Mouse (Mus musculus) heart, postnatal 0 days (tissue): ENCODE measurements around the gene Clasp2. TPM values are rescaled to one million over a fixed set of nuclear protein-coding genes. Genes with fewer than 3 reads are reported as not detected.

ENCODE experiments used
- ATAC-seq: fragments of 200-750 bp; cut with Nextera tagmentation; 2 replicates; pipeline ENCODE4 v1.8.0; 2017; ENCODE audit warnings: low read depth, moderate number of reproducible peaks, moderate library complexity; ENCODE audit not compliant: insufficient read depth
- DNase-seq: peaks from one replicate; pipeline ENCODE4 v3.0.0-alpha.2; 2016; ENCODE audit warnings: low spot score
- H3K27ac ChIP-seq: fragments of 300-500 bp; sonication (generic); 2 replicates; pipeline ENCODE4 v1.5.1; 2014; ENCODE audit warnings: low read depth, mild to moderate bottlenecking
- H3K27me3 ChIP-seq: fragments of 300-500 bp; sonication (generic); 2 replicates; pipeline ENCODE4 v1.6.1; 2014; ENCODE audit warnings: low read length, mixed read lengths; ENCODE audit not compliant: control insufficient read depth, insufficient read depth
- H3K36me3 ChIP-seq: fragments of 300-500 bp; sonication (generic); replicated peaks from 2 replicates; pipeline ENCODE4 v1.6.1; 2014; ENCODE audit warnings: low read length, mixed read lengths; ENCODE audit not compliant: control insufficient read depth, insufficient read depth
- H3K4me1 ChIP-seq: fragments of 300-500 bp; sonication (generic); 2 replicates; pipeline ENCODE4 v1.6.1; 2014; ENCODE audit warnings: antibody characterized with exemption; ENCODE audit not compliant: control insufficient read depth, insufficient read depth
- H3K4me2 ChIP-seq: fragments of 300-500 bp; sonication (generic); 2 replicates; pipeline ENCODE4 v1.6.1; 2014; ENCODE audit warnings: low read depth, mild to moderate bottlenecking, low read length, moderate library complexity
- H3K4me3 ChIP-seq: fragments of 300-500 bp; sonication (generic); 2 replicates; pipeline ENCODE4 v1.5.1; 2014; ENCODE audit warnings: low read depth, low read length
- H3K9ac ChIP-seq: fragments of 300-500 bp; sonication (generic); replicated peaks from 2 replicates; pipeline ENCODE4 v1.6.1; 2014; ENCODE audit warnings: low read depth, low read length, mixed read lengths
- H3K9me3 ChIP-seq: fragments of 300-500 bp; sonication (generic); replicated peaks from 2 replicates; pipeline ENCODE4 v1.6.1; 2016; ENCODE audit warnings: low read length; ENCODE audit not compliant: control insufficient read depth
- CTCF ChIP-seq: IDR thresholded peaks from 2 replicates; pipeline ENCODE4 v1.5.1; 2016; ENCODE audit warnings: antibody characterized with exemption, control low read depth, low read depth
- EP300 ChIP-seq: IDR thresholded peaks from 2 replicates; pipeline ENCODE4 v1.6.1; 2016; ENCODE audit warnings: antibody characterized with exemption, low read depth
- WGBS: fragments of 180-500 bp; shearing (Covaris S2); extraction: QIAGEN DNeasy Blood & Tissue Kit; methylation state at CpG from one replicate; pipeline ENCODE4 v1.1.7; 2014; 5-methylcytosine and 5-hydroxymethylcytosine counted together
- polyA plus RNA-seq: library from polyadenylated mRNA; unstranded; fragments of >200 nt; fragmentation: Nextera tagmentation; extraction: Ambion mirVana; gene quantifications from 2 replicates; pipeline ENCODE4 v1.2.1, GENCODE M21; 2015
- total RNA-seq: library from RNA; depleted of rRNA; stranded (reverse); fragments of >200 nt; gene quantifications from 2 replicates; pipeline ENCODE4 v1.2.3, GENCODE M21; 2014; ENCODE audit warnings: low replicate concordance

The Clasp2 gene
- total and polyA plus RNA-seq, 2 experiments from 2014 or later, result 15.8 to 39.7 TPM

DNA sequence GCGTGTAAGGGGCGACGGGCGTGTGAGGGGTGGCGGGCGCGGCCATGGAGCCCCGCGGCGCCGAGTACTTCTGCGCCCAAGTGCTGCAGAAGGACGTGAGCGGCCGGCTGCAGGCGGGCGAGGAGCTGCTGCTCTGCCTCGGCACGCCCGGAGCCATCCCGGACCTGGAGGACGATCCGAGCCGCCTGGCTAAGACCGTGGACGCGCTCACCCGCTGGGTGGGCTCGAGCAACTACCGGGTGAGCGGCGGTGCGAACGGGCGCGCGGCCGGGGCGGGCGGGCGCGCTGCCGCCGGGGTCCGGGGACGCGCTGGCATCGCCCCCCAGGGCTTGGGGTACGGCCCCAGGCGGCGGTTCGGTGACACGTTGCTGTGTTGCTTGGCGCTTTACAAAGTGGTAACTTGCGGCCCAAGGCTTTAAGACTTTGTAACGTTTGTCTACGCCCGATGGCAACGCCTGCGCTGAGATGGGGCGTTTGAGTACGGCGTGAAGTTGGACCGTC, 414 bp downstream of the Clasp2 start:
- Histone ChIP-seq H3K36me3 (no peaks in the 10 kb centered on the region), H3K9me3 (no peaks in the 10 kb centered on the region), H3K27me3 (no peaks in the 10 kb centered on the region), H3K9ac (peak overlapping the region; percentile 85), H3K4me3 (peak overlapping the region; percentile 92), H3K4me2 (peak overlapping the region; percentile 100), H3K27ac (peak overlapping the region; percentile 88), H3K4me1 (peaks cover 7% of the 10 kb centered on the region)
- DNase-seq, result peak; percentile 27
- WGBS, result under 1% methylated on average over 64 of the region's 64 CpGs
- ATAC-seq, result peak; percentile 59
- TF ChIP-seq CTCF (no peak), EP300 (no peak)

- WGBS, result 2% methylated on average over 17 of the region's 17 CpGs
- H3K36me3 ChIP-seq, result no peaks in the 10 kb centered on the region
- H3K4me2 ChIP-seq, result peak overlapping the region; percentile 100
- H3K9ac ChIP-seq, result peak overlapping the region; percentile 85
- H3K4me3 ChIP-seq, result peak overlapping the region; percentile 92
- ATAC-seq (no peak), DNase-seq (peak; percentile 66)
- H3K4me1 ChIP-seq, result peaks cover 7% of the 10 kb centered on the region
- no peaks in the 10 kb centered on the region for H3K27me3 ChIP-seq
- peak overlapping the region; percentile 88; the same call in 1 of the 2 replicates for H3K27ac ChIP-seq
- TF ChIP-seq EP300 (no peak), CTCF (peak; percentile 49)
- H3K9me3 ChIP-seq, result no peaks in the 10 kb centered on the region
These were observed 1.1 kb downstream of the Clasp2 start for GRCm38 (mm10) chr9:113742361-113742794.

DNA sequence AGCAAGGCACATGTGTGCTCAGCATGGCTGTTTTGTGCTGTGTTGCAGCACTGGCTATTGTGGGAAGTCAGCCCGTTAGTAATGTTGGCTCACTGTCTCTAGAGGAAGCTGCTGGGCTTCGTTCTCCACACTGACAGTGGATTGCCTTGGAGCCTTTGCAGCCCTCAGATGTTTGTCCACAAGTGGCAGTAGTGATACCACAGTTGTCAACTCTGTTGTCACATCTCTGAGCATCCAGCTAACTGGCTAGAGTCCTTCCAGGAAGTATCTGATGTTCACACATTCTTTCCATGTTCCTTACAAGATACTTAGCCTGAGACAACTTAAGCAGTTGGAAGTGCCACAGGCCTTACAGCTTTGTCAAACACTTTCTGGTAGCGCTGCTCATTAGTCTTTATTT, 2.0 kb downstream of the Clasp2 start:
- Histone ChIP-seq H3K9me3 (no peaks in the 10 kb centered on the region), H3K27me3 (no peaks in the 10 kb centered on the region), H3K36me3 (no peaks in the 10 kb centered on the region), H3K4me1 (peaks cover 7% of the 10 kb centered on the region), H3K9ac (no peak overlapping the region), H3K4me2 (peak overlapping the region; percentile 25; the same call in 1 of the 2 replicates), H3K27ac (no peak overlapping the region), H3K4me3 (no peak overlapping the region)
- no peak for TF ChIP-seq EP300
- 0 out of 2 replicates have a peak, but pooled peaks have one; percentile 4 for TF ChIP-seq CTCF
- WGBS, result 36% methylated on average over 3 of the region's 3 CpGs
- DNase-seq, result no peak
- ATAC-seq, result no peak

DNA sequence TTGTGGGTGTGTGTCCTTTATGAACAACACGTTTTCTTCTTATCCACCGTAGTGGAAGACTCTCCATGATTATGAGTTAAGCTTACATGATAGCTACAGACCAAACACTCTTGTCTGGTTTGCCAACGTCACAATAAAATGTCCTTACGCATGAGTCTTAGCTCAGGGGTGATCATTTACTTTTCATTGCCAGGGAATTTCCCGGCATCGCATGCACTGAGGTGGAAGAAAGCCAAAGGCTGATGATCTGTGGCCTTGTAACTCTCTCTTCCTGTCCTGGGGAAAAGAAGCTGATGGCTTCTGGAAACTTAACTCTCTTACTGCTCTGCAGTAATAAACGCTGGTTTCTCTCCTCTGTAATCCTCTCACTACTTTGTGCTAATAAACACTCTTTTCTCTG, 8.1 kb downstream of the Clasp2 start:
- H3K9me3 ChIP-seq, result no peaks in the 10 kb centered on the region
- no peak overlapping the region for H3K27ac ChIP-seq
- no peak for TF ChIP-seq CTCF
- 0 out of 2 replicates have a peak, but pooled peaks have one; percentile 32 for TF ChIP-seq EP300
- 41% methylated on average over 7 of the region's 7 CpGs for WGBS
- no peak overlapping the region for H3K9ac ChIP-seq
- H3K4me2 ChIP-seq, result no peak overlapping the region
- H3K4me1 ChIP-seq, result peaks cover 5% of the 10 kb centered on the region; the same call in 1 of the 2 replicates
- H3K36me3 ChIP-seq, result peaks cover 6% of the 10 kb centered on the region; the same call in 1 of the 2 replicates
- no peak overlapping the region for H3K4me3 ChIP-seq
- ATAC-seq (no peak), DNase-seq (peak; percentile 12)
- H3K27me3 ChIP-seq, result no peaks in the 10 kb centered on the region

DNA sequence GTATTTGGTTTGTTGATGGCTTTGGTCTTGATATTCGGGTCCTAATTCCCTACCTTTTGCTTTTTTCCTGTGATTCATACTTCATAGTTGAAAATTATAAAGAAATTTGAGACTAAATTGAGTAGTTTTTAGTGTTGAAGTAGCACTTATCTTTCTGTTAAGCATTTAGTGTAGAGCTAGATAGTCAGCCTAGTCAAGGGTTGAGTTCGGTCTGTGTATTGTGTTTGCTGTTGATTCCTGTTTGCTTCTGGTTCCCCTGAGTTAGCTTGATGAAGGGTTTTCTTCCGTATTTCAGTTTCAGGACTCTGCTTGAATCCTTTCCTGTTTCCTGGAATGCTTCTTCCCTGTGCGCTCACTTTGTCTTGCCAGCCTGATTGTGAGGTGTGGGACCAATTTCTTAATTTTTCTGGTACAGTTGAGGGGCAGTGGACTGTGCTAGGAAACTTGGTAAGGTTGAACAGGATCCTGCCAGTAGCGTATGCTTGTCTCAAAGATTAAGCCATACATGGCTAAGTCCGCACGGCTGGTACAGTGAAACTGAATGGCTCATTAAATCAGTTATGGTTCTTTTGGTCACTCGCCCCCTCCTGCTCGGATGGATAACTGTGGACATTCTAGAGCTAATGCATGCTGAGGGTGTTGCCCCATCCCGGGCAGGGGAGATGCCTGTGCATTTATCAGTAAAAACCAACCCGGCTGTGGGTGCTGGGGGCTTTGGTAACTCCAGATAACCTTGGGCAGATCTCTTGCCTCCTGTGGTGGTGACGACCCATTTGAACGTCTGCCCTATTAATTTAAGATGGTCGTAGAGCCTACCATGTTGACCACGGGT, 14.8 kb downstream of the Clasp2 start:
- Histone ChIP-seq H3K27me3 (no peaks in the 10 kb centered on the region), H3K4me2 (no peak overlapping the region), H3K4me3 (no peak overlapping the region), H3K27ac (no peak overlapping the region), H3K4me1 (no peaks in the 10 kb centered on the region), H3K36me3 (no peaks in the 10 kb centered on the region; the same call in 1 of the 2 replicates), H3K9me3 (0 out of 2 replicates have a peak, but pooled peaks cover 4% of the 10 kb centered on the region), H3K9ac (no peak overlapping the region)
- TF ChIP-seq CTCF (no peak), EP300 (no peak)
- WGBS, result 87% methylated on average over 15 of the region's 15 CpGs
- no peak for DNase-seq
- no peak for ATAC-seq
